Mouse (Mus musculus): ENCODE results near the gene Cfap221. TPM values are rescaled to one million over a fixed set of nuclear protein-coding genes. Genes with fewer than 3 reads are reported as not detected.
A peak's percentile ranks its signal among the peaks of the same experiment; 100 is the strongest.

Gene Cfap221
- polyA plus RNA-seq, 1 experiment from 2014 or later: not detected

DNA sequence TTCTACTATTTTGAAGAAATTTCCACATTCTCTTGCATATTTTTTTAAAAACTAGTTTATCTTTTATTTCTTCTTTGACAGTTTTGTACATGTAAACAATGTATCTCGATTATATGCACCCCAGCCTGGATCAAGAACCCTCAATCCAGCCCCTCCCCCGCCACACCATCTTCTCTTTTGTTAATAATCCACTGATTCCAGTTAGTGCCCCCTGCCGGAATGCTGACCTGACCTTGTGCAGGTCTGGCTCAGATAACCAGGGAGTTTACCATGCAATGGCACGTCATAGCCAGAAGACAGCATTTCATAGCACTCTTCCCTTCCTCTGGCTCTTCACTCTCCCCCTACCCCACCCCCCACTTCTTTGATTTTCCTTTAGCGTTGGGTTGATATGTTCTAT, 610 bp upstream of the Cfap221 start:
- H3K9ac ChIP-seq: 0 out of 2 replicates have a peak overlapping the region, but pooled peaks have one; percentile 62
- ATAC-seq (ENCODE audit: insufficient number of reproducible peaks, insufficient read depth, low FRiP score, low TSS enrichment, low read depth): no peak

DNA sequence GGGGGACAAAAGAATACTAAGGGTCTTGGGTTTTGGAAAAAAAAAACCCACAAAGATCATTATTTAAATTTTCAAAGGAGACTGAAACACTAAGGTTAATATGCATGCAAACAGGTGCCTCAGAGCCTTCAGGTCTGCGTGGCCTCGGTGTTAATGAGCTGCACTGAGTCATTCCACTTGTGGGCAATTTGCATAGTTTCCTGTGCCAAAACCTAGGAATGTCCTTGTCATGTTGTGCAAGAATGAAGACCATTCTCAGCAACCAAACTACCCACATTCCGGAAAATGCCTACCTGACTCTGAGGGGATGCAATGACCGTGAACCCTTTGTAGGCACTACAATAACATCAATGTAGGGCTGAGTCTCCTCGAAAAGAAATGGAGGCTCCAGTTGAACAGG, 10.5 kb downstream of the Cfap221 start:
- Histone ChIP-seq H3K9ac (no peak overlapping the region), H3K27me3 (no peaks in the 10 kb centered on the region), H3K4me3 (no peak overlapping the region), H3K9me3 (no peaks in the 10 kb centered on the region), H3K36me3 (no peaks in the 10 kb centered on the region), H3K27ac (no peak overlapping the region), H3K4me1 (no peaks in the 10 kb centered on the region), H3K4me2 (no peak overlapping the region)
- 88% methylated on average over 5 of the region's 5 CpGs for WGBS
- no peak for ATAC-seq (ENCODE audit: insufficient number of reproducible peaks, insufficient read depth, low FRiP score, low TSS enrichment, low read depth)

More for the DNA sequence above, 610 bp upstream of the Cfap221 start:
- H3K4me1 ChIP-seq: 0 out of 2 replicates have a peak, but pooled peaks cover 4% of the 10 kb centered on the region
- peak overlapping the region; percentile 53 for H3K4me3 ChIP-seq
- WGBS: 30% methylated on average over 5 of the region's 5 CpGs
- peak overlapping the region; percentile 77 for H3K4me2 ChIP-seq
- no peaks in the 10 kb centered on the region for H3K36me3 ChIP-seq
- H3K27me3 ChIP-seq: 0 out of 2 replicates have a peak, but pooled peaks cover 2% of the 10 kb centered on the region
- no peaks in the 10 kb centered on the region for H3K9me3 ChIP-seq
- H3K27ac ChIP-seq: no peak overlapping the region

DNA sequence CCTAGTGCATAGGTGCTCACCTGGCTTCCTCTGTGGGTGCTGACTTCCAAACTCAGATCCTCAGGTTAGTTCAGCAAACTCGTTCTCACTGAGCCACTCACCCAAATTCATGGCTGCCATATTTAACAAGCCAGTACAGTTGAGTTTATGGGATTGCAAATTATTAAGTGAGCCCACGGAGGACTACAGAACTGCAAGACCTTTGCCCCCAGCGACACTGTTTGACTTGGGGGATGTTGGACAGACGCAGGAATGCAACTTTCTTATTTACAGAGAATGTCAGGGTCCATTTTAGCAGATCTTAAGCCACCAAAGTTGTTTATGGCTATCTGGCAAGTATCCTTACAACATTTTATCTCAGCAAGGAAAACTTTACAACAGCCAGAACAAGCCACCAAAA, 21.9 kb downstream of the Cfap221 start:
- no peak overlapping the region for H3K4me3 ChIP-seq
- H3K9ac ChIP-seq: no peak overlapping the region
- H3K27ac ChIP-seq: no peak overlapping the region
- ATAC-seq (ENCODE audit: insufficient number of reproducible peaks, insufficient read depth, low FRiP score, low TSS enrichment, low read depth): no peak
- H3K36me3 ChIP-seq: no peaks in the 10 kb centered on the region
- no peaks in the 10 kb centered on the region for H3K27me3 ChIP-seq
- no peak overlapping the region for H3K4me2 ChIP-seq
- no peaks in the 10 kb centered on the region for H3K4me1 ChIP-seq
- WGBS: 73% methylated on average over 4 of the region's 4 CpGs
- H3K9me3 ChIP-seq: no peaks in the 10 kb centered on the region

- Histone ChIP-seq H3K4me2 (no peak overlapping the region), H3K9me3 (no peaks in the 10 kb centered on the region), H3K9ac (no peak overlapping the region), H3K27ac (no peak overlapping the region), H3K27me3 (no peaks in the 10 kb centered on the region), H3K36me3 (no peaks in the 10 kb centered on the region), H3K4me3 (no peak overlapping the region), H3K4me1 (no peaks in the 10 kb centered on the region)
- 35% methylated on average over 4 of the region's 4 CpGs for WGBS
- ATAC-seq (ENCODE audit: insufficient number of reproducible peaks, insufficient read depth, low FRiP score, low TSS enrichment, low read depth): no peak
These were observed 23.9 kb downstream of the Cfap221 start for GRCm38 (mm10) chr1:119973117-119973516.

DNA sequence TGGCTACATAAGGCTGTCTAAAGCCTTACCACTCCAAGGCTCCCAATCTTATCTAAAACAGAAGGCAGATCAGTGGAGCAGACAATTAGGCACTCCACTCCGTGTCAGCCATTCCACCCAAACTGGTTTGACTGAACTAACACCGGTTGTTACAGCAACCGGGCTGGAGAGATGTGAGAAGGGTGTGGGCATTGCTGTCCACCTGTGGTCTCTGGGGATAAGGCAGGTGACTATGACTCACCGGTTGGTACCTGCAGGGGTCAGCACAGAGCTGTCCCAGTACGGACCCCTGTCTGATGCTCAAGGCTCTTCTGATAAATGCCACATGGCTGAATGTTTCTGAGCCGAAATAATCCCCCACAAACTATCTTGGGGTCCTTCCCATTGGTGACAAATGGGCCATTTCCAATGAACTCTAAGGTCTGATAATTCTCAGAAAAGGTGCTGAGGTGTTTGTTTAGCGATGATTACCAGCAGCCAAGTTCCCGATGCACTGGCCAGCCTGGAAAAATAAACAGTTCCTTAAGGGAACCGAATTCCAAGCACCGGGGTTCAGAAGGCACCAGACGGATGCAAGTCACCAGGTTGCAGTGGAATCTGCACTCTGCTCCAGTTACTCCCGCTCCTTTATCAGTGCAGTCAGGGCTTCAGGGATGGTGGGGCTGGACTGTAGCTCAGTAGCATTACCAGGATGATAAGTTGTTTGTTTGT, 31.1 kb downstream of the Cfap221 start:
- WGBS: 43% methylated on average over 12 of the region's 12 CpGs

DNA sequence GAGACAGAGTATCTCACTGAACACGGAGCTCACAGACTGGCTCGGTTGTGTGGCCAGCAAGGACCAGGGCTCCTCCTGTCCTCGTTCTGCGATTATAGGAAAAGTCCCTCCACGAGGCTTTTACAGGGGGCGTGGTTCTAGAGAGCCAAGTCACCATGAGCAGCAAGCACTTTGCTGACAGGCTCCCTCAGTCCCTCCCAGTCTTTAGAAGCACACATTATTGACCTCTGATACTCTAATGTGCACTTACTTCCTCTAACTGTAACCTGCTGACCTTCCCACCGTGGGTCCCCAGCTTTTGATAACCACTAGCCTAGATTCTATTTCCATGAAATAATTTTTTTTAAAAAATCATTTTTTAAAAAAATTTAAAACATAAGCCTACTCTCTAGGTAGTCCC, 37.1 kb downstream of the Cfap221 start:
- Histone ChIP-seq H3K9me3 (no peaks in the 10 kb centered on the region), H3K4me2 (no peak overlapping the region), H3K27me3 (no peaks in the 10 kb centered on the region), H3K9ac (no peak overlapping the region), H3K27ac (no peak overlapping the region), H3K4me1 (no peaks in the 10 kb centered on the region), H3K4me3 (no peak overlapping the region), H3K36me3 (no peaks in the 10 kb centered on the region)
- no peak for ATAC-seq (ENCODE audit: insufficient number of reproducible peaks, insufficient read depth, low FRiP score, low TSS enrichment, low read depth)
- WGBS: 45% methylated on average over 7 of the region's 7 CpGs

More for the DNA sequence above, 31.1 kb downstream of the Cfap221 start:
- H3K9me3 ChIP-seq: no peaks in the 10 kb centered on the region
- no peak overlapping the region for H3K4me3 ChIP-seq
- H3K4me1 ChIP-seq: no peaks in the 10 kb centered on the region
- H3K4me2 ChIP-seq: no peak overlapping the region
- no peak for ATAC-seq (ENCODE audit: insufficient number of reproducible peaks, insufficient read depth, low FRiP score, low TSS enrichment, low read depth)
- H3K9ac ChIP-seq: no peak overlapping the region
- no peaks in the 10 kb centered on the region for H3K27me3 ChIP-seq
- H3K36me3 ChIP-seq: no peaks in the 10 kb centered on the region
- no peak overlapping the region for H3K27ac ChIP-seq

GRCm38 (mm10) chr1:119959464-119959863, 37.6 kb downstream of the Cfap221 start:
- Histone ChIP-seq H3K27ac (no peak overlapping the region), H3K36me3 (no peaks in the 10 kb centered on the region), H3K9me3 (no peaks in the 10 kb centered on the region), H3K4me3 (no peak overlapping the region), H3K27me3 (no peaks in the 10 kb centered on the region), H3K4me1 (no peaks in the 10 kb centered on the region), H3K9ac (no peak overlapping the region), H3K4me2 (no peak overlapping the region)
- peak; percentile 63; the same call in 1 of the 2 replicates for ATAC-seq (ENCODE audit: insufficient number of reproducible peaks, insufficient read depth, low FRiP score, low TSS enrichment, low read depth)
- 92% methylated on average over 4 of the region's 4 CpGs for WGBS

DNA sequence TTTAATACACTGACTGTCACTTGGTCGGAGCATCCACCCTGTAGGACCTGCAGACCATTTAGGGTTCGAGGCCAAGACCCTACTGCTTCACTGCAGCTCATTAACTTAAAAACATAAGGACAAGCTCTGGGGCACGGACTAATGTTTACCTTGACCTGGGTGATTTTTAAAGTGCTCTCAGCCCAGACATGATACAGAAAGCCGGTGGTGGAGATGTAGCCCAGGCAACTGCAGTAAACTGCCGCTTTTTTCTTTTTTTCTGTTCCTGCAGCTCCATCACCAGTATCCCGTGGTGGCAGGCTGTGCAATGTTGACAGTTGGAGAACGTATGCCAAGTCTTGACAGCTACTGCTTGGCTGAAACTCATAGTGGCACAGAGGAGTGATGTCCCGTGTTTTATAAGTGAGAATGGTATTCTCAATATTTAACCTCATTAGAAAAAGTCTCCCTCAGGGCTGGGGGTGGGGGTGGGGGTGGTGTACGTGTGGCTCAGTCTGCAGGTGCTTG, 39.3 kb downstream of the Cfap221 start:
- H3K27me3 ChIP-seq: no peaks in the 10 kb centered on the region
- ATAC-seq (ENCODE audit: insufficient number of reproducible peaks, insufficient read depth, low FRiP score, low TSS enrichment, low read depth): no peak
- H3K9ac ChIP-seq: no peak overlapping the region
- H3K36me3 ChIP-seq: no peaks in the 10 kb centered on the region
- no peak overlapping the region for H3K4me2 ChIP-seq
- H3K4me3 ChIP-seq: no peak overlapping the region
- no peak overlapping the region for H3K27ac ChIP-seq
- no peaks in the 10 kb centered on the region for H3K9me3 ChIP-seq
- 66% methylated on average over 9 of the region's 9 CpGs for WGBS
- H3K4me1 ChIP-seq: no peaks in the 10 kb centered on the region

- 81% methylated on average over 2 of the region's 2 CpGs for WGBS
- no peaks in the 10 kb centered on the region for H3K9me3 ChIP-seq
- H3K27me3 ChIP-seq: no peaks in the 10 kb centered on the region
- no peak for ATAC-seq (ENCODE audit: insufficient number of reproducible peaks, insufficient read depth, low FRiP score, low TSS enrichment, low read depth)
- no peaks in the 10 kb centered on the region for H3K4me1 ChIP-seq
- no peak overlapping the region for H3K4me3 ChIP-seq
- no peak overlapping the region for H3K4me2 ChIP-seq
- no peak overlapping the region for H3K27ac ChIP-seq
- H3K36me3 ChIP-seq: no peaks in the 10 kb centered on the region
- no peak overlapping the region for H3K9ac ChIP-seq
These were observed 42.4 kb downstream of the Cfap221 start for GRCm38 (mm10) chr1:119954680-119955079.

DNA sequence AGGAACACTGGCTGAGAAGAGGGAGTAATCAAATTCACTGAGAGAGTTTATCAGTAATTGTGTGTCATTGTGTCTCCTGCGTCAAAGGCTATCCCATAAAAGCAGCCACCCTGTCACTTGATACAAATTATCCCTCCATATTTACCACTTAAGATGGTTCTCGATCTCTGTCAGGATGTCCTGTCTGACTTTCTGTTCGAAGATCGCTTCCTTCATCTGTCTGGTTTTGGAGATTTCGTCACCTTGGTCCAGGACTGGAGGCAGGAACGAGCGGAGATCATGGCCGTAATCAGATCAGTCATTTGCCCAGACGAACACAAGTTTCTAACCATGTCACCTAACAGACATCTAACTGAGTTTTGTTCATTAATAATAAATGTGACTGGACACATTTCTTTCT, 43.6 kb downstream of the Cfap221 start:
- Histone ChIP-seq H3K4me3 (no peak overlapping the region), H3K9me3 (no peaks in the 10 kb centered on the region), H3K9ac (no peak overlapping the region), H3K27me3 (no peaks in the 10 kb centered on the region), H3K36me3 (no peaks in the 10 kb centered on the region), H3K27ac (no peak overlapping the region), H3K4me2 (no peak overlapping the region), H3K4me1 (no peaks in the 10 kb centered on the region)
- WGBS: 86% methylated on average over 9 of the region's 9 CpGs
- ATAC-seq (ENCODE audit: insufficient number of reproducible peaks, insufficient read depth, low FRiP score, low TSS enrichment, low read depth): no peak

DNA sequence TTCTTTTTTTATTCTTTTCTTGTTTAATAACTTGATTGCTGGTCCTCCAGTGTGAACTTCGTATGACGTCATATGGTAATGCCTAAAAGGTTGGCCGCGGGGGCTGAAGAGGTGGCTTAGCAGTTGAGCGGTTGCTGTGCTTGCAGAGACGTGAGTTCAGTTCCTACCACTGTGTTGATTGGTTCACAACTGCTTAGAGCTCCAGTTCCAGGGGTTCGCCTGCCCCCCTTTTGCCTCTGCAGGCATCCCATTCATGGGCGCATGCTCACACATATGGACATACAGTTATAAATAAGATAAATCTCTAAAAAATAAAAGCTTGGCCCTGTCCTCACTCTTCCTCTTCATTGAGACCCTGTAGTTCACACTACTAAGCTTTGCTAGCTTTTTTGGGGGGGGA, 46.9 kb downstream of the Cfap221 start:
- no peak overlapping the region for H3K4me2 ChIP-seq
- no peaks in the 10 kb centered on the region for H3K4me1 ChIP-seq
- H3K9ac ChIP-seq: no peak overlapping the region
- no peaks in the 10 kb centered on the region for H3K9me3 ChIP-seq
- no peak overlapping the region for H3K4me3 ChIP-seq
- H3K36me3 ChIP-seq: no peaks in the 10 kb centered on the region
- ATAC-seq (ENCODE audit: insufficient number of reproducible peaks, insufficient read depth, low FRiP score, low TSS enrichment, low read depth): no peak
- H3K27ac ChIP-seq: no peak overlapping the region
- no peaks in the 10 kb centered on the region for H3K27me3 ChIP-seq
- 94% methylated on average over 8 of the region's 8 CpGs for WGBS

DNA sequence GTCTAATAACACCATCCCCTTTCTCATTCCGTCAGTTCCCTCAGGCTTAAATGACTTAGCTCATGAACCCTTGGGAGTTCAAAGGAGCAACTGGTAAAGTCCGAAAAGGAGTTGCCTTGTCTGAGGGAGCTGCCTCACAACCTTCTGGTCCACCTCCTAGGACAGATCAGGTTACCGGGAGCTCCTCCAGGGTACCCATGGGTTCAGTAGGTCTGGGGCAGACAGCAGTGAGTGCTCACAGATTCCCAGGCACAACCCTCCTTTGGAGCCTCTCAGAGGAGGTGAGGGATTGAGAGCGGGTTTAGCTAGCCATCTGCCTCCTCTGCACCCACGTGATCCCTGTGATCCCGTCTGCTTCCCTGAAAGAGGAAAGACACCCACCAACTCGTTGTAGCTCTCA, 60.2 kb downstream of the Cfap221 start:
- H3K4me2 ChIP-seq: no peak overlapping the region
- H3K36me3 ChIP-seq: no peaks in the 10 kb centered on the region
- 0 out of 2 replicates have a peak, but pooled peaks cover 4% of the 10 kb centered on the region for H3K4me1 ChIP-seq
- 18% methylated on average over 7 of the region's 7 CpGs for WGBS
- no peak overlapping the region for H3K27ac ChIP-seq
- no peak overlapping the region for H3K4me3 ChIP-seq
- no peak for ATAC-seq (ENCODE audit: insufficient number of reproducible peaks, insufficient read depth, low FRiP score, low TSS enrichment, low read depth)
- H3K9me3 ChIP-seq: no peaks in the 10 kb centered on the region
- no peak overlapping the region for H3K9ac ChIP-seq
- H3K27me3 ChIP-seq: no peaks in the 10 kb centered on the region
